Comparison of ENCODE assay signal across 27 mouse cellular contexts in genomic region chr7:68457842-68458241, GRCm38 (mm10).
DNase-seq lines count a peak whose midpoint lies in the region; ATAC-seq and TF ChIP-seq lines count a peak whose summit lies in the region.
"Had no signal": no experiment of that assay in that cellular context is flagged by ENCODE, and none has a peak within 500 bp of the region (broad histone marks: within the 10 kb centered on the region; RNA-seq: fewer than 3 reads in every experiment).

No protein-coding gene starts in this region.

- no peak overlapping the region for H3K4me2 ChIP-seq in hindbrain, postnatal 0 days (ENCODE audit: low read depth, low read length)
- no peak overlapping the region for H3K4me2 ChIP-seq in hindbrain, embryonic 11.5 days (replicated peaks; ENCODE audit: low read depth, low read length)
- H3K4me2 ChIP-seq in stomach, postnatal 0 days (replicated peaks; ENCODE audit: low read depth): no peak overlapping the region
- H3K4me2 ChIP-seq: embryonic facial prominence, embryonic 12.5 days; embryonic facial prominence, embryonic 15.5 days; heart, embryonic 12.5 days; heart, embryonic 15.5 days; hindbrain, embryonic 12.5 days; hindbrain, embryonic 15.5 days; intestine, embryonic 15.5 days had no signal

- no peaks in the 10 kb centered on the region for H3K36me3 ChIP-seq in hindbrain, postnatal 0 days (ENCODE audit: insufficient read depth, low read length)
- H3K36me3 ChIP-seq in hindbrain, embryonic 11.5 days (ENCODE audit: control insufficient read depth, insufficient read depth, low read length): no peaks in the 10 kb centered on the region
- no peaks in the 10 kb centered on the region for H3K36me3 ChIP-seq in stomach, postnatal 0 days (ENCODE audit: control insufficient read depth, insufficient read depth, low read length)
- H3K36me3 ChIP-seq: embryonic facial prominence, embryonic 12.5 days; embryonic facial prominence, embryonic 15.5 days; heart, embryonic 12.5 days; heart, embryonic 15.5 days; hindbrain, embryonic 12.5 days; hindbrain, embryonic 15.5 days; intestine, embryonic 15.5 days had no signal

- H3K9me3 ChIP-seq in hindbrain, postnatal 0 days (ENCODE audit: low read length): no peaks in the 10 kb centered on the region
- no peaks in the 10 kb centered on the region for H3K9me3 ChIP-seq in hindbrain, embryonic 11.5 days (ENCODE audit: control insufficient read depth, low read length)
- H3K9me3 ChIP-seq in stomach, postnatal 0 days (ENCODE audit: control insufficient read depth, low read length): no peaks in the 10 kb centered on the region
- H3K9me3 ChIP-seq: embryonic facial prominence, embryonic 12.5 days; embryonic facial prominence, embryonic 15.5 days; heart, embryonic 12.5 days; heart, embryonic 15.5 days; hindbrain, embryonic 12.5 days; hindbrain, embryonic 15.5 days; intestine, embryonic 15.5 days had no signal

- no peaks in the 10 kb centered on the region for H3K4me1 ChIP-seq in hindbrain, postnatal 0 days (ENCODE audit: insufficient read depth, low read length)
- no peaks in the 10 kb centered on the region for H3K4me1 ChIP-seq in hindbrain, embryonic 11.5 days (replicated peaks; ENCODE audit: control insufficient read depth, insufficient read depth, low read length)
- H3K4me1 ChIP-seq in stomach, postnatal 0 days (replicated peaks; ENCODE audit: control insufficient read depth, insufficient read depth): no peaks in the 10 kb centered on the region
- H3K4me1 ChIP-seq: embryonic facial prominence, embryonic 12.5 days; embryonic facial prominence, embryonic 15.5 days; heart, embryonic 12.5 days; heart, embryonic 15.5 days; hindbrain, embryonic 12.5 days; hindbrain, embryonic 15.5 days; intestine, embryonic 15.5 days had no signal

- no peak overlapping the region for H3K4me3 ChIP-seq in hindbrain, postnatal 0 days (ENCODE audit: low read length)
- H3K4me3 ChIP-seq in hindbrain, embryonic 11.5 days (ENCODE audit: low read depth, low read length): no peak overlapping the region
- H3K4me3 ChIP-seq in left cerebral cortex, adult 2 months: no peak overlapping the region
- no peak overlapping the region for H3K4me3 ChIP-seq in stomach, postnatal 0 days (ENCODE audit: low read depth, low read length)
- H3K4me3 ChIP-seq: embryonic facial prominence, embryonic 12.5 days; embryonic facial prominence, embryonic 15.5 days; gastrocnemius, adult 2 months; heart, embryonic 12.5 days; heart, embryonic 15.5 days; hindbrain, embryonic 12.5 days; hindbrain, embryonic 15.5 days; intestine, embryonic 15.5 days had no signal

- H3K9ac ChIP-seq in hindbrain, postnatal 0 days (replicated peaks; ENCODE audit: low read length): no peak overlapping the region
- H3K9ac ChIP-seq in hindbrain, embryonic 11.5 days (ENCODE audit: low read depth, low read length): no peak overlapping the region
- H3K9ac ChIP-seq in stomach, postnatal 0 days (ENCODE audit: low read length): no peak overlapping the region
- H3K9ac ChIP-seq: embryonic facial prominence, embryonic 12.5 days; embryonic facial prominence, embryonic 15.5 days; forebrain, postnatal 0 days; heart, embryonic 12.5 days; heart, embryonic 15.5 days; hindbrain, embryonic 12.5 days; hindbrain, embryonic 15.5 days; intestine, embryonic 15.5 days had no signal

- TF ChIP-seq CTCF in hindbrain, postnatal 0 days (IDR thresholded peaks at IDR 0.05; ENCODE audit: low read depth): peak; percentile 19; the same call in 1 of the 2 replicates
- TF ChIP-seq CTCF in left cerebral cortex, adult 2 months (IDR thresholded peaks at IDR 0.05): peak; percentile 25
- TF ChIP-seq CTCF in stomach, postnatal 0 days (IDR thresholded peaks at IDR 0.05; ENCODE audit: low read depth): peak; percentile 39

- DNase-seq in hindbrain, postnatal 0 days (ENCODE audit: low spot score): no peak
- no peak for DNase-seq in hindbrain, embryonic 11.5 days (ENCODE audit: low spot score)
- no peak for DNase-seq in left cerebral cortex, adult 2 months (ENCODE audit: extremely low spot score in 1 of 2, low spot score in 2 of 2)
- DNase-seq in left cerebral cortex, postnatal 25 days (ENCODE audit: low spot score in 2 of 2): no peak
- no peak for DNase-seq in stomach, postnatal 0 days (ENCODE audit: low spot score)
- DNase-seq in layer of hippocampus, postnatal 36 days: no peak
- DNase-seq: adrenal gland, adult 8-10 months; adrenal gland, postnatal 25 days; cerebellum, adult 11-12 months; cerebellum, adult 8-10 months; cerebellum, postnatal 10 days; forebrain, postnatal 0 days; gastrocnemius, adult 2 months; gastrocnemius, postnatal 14 days; heart, adult 18-20 months; heart, postnatal 10 days; heart, postnatal 4 days had no signal

- 95% methylated on average over 1 of the region's 1 CpGs for WGBS in hindbrain, postnatal 0 days
- WGBS in hindbrain, embryonic 11.5 days: 100% methylated on average over 1 of the region's 1 CpGs
- 84% methylated on average over 1 of the region's 1 CpGs for WGBS in stomach, postnatal 0 days

- no peak overlapping the region for H3K27ac ChIP-seq in hindbrain, postnatal 0 days
- no peak overlapping the region for H3K27ac ChIP-seq in hindbrain, embryonic 11.5 days (ENCODE audit: low read depth, low read length)
- no peak overlapping the region for H3K27ac ChIP-seq in left cerebral cortex, adult 2 months
- H3K27ac ChIP-seq in stomach, postnatal 0 days (replicated peaks): no peak overlapping the region
- H3K27ac ChIP-seq: embryonic facial prominence, embryonic 12.5 days; embryonic facial prominence, embryonic 15.5 days; gastrocnemius, adult 2 months; heart, embryonic 15.5 days; hindbrain, embryonic 12.5 days; hindbrain, embryonic 15.5 days; intestine, embryonic 15.5 days had no signal

- no peak for ATAC-seq in hindbrain, postnatal 0 days
- no peak for ATAC-seq in hindbrain, embryonic 11.5 days (ENCODE audit: low FRiP score)
- no peak for ATAC-seq in stomach, postnatal 0 days (ENCODE audit: low FRiP score, low TSS enrichment)
- ATAC-seq: activated CD4-positive, CD25-positive, alpha-beta regulatory T cell, adult 4 months; CD4-positive, CD25-positive, alpha-beta regulatory T cell, adult 4 months; forebrain, embryonic 14.5 days; forebrain, postnatal 0 days; intestine, embryonic 15.5 days had no signal

- no peaks in the 10 kb centered on the region for H3K27me3 ChIP-seq in hindbrain, postnatal 0 days (ENCODE audit: insufficient read depth, low read length)
- no peaks in the 10 kb centered on the region for H3K27me3 ChIP-seq in hindbrain, embryonic 11.5 days (ENCODE audit: control insufficient read depth, insufficient read depth, low read length)
- no peaks in the 10 kb centered on the region for H3K27me3 ChIP-seq in stomach, postnatal 0 days (ENCODE audit: control insufficient read depth, insufficient read depth, low read length)
- H3K27me3 ChIP-seq: embryonic facial prominence, embryonic 12.5 days; embryonic facial prominence, embryonic 15.5 days; heart, embryonic 12.5 days; heart, embryonic 15.5 days; hindbrain, embryonic 12.5 days; hindbrain, embryonic 15.5 days; intestine, embryonic 15.5 days had no signal

- intact Hi-C loops in left cerebral cortex, adult 2 months (cut with DNase I): no loop called here
- intact Hi-C loops in left cerebral cortex, postnatal 25 days (cut with DNase I): no loop called here

- no peak for TF ChIP-seq EP300 in stomach, postnatal 0 days (optimal IDR thresholded peaks at IDR 0.05)
